Mouse (Mus musculus) lung, embryonic 14.5 days (tissue): Measurements from ENCODE around the gene Nop9. TPM values are rescaled to one million over a fixed set of nuclear protein-coding genes. Genes with fewer than 3 reads are reported as not detected.

Experiments used
- ATAC-seq: fragments of 200-750 bp; cut with Nextera tagmentation; 2 replicates; pipeline ENCODE4 v1.8.0; 2017; ENCODE audit warnings: mild to moderate bottlenecking, moderate TSS enrichment, moderate library complexity; ENCODE audit not compliant: insufficient read depth
- DNase-seq: peaks from one replicate; pipeline ENCODE4 v3.0.0-alpha.2; 2015
- H3K27ac ChIP-seq: fragments of 300-500 bp; sonication (generic); 2 replicates; pipeline ENCODE4 v1.5.1; 2014; ENCODE audit warnings: low read depth, mild to moderate bottlenecking, moderate library complexity
- H3K27me3 ChIP-seq: fragments of 300-500 bp; sonication (generic); 2 replicates; pipeline ENCODE4 v1.6.1; 2014; ENCODE audit warnings: low read length, control low read depth; ENCODE audit not compliant: insufficient read depth
- H3K36me3 ChIP-seq: fragments of 300-500 bp; sonication (generic); 2 replicates; pipeline ENCODE4 v1.6.1; 2014; ENCODE audit warnings: control low read depth; ENCODE audit not compliant: insufficient read depth
- H3K4me1 ChIP-seq: fragments of 300-500 bp; sonication (generic); 2 replicates; pipeline ENCODE4 v1.6.1; 2014; ENCODE audit warnings: antibody characterized with exemption, control low read depth; ENCODE audit not compliant: insufficient read depth
- H3K4me2 ChIP-seq: fragments of 300-500 bp; sonication (generic); 2 replicates; pipeline ENCODE4 v1.6.1; 2014; ENCODE audit warnings: mild to moderate bottlenecking
- H3K4me3 ChIP-seq: fragments of 300-500 bp; sonication (generic); 2 replicates; pipeline ENCODE4 v1.5.1; 2014; ENCODE audit warnings: low read depth, low read length
- H3K9ac ChIP-seq: fragments of 300-500 bp; sonication (generic); 2 replicates; pipeline ENCODE4 v1.6.1; 2014
- H3K9me3 ChIP-seq: fragments of 300-500 bp; sonication (generic); 2 replicates; pipeline ENCODE4 v1.6.1; 2016; ENCODE audit warnings: low read depth, low read length, control low read depth
- CTCF ChIP-seq: IDR thresholded peaks from 2 replicates; pipeline ENCODE4 v1.5.1; 2016; ENCODE audit warnings: antibody characterized with exemption, low read depth
- WGBS: fragments of 180-500 bp; shearing (Covaris S2); extraction: QIAGEN DNeasy Blood & Tissue Kit; methylation state at CpG from one replicate; pipeline ENCODE4 v1.1.7; 2014; 5-methylcytosine and 5-hydroxymethylcytosine counted together
- polyA plus RNA-seq: library from polyadenylated mRNA; unstranded; fragments of >200 nt; fragmentation: Nextera tagmentation; extraction: Ambion mirVana; gene quantifications from 2 replicates; pipeline ENCODE4 v1.2.1, GENCODE M21; 2014

Gene Nop9
- polyA plus RNA-seq, 1 experiment from 2014 or later: 50.6 TPM

DNA sequence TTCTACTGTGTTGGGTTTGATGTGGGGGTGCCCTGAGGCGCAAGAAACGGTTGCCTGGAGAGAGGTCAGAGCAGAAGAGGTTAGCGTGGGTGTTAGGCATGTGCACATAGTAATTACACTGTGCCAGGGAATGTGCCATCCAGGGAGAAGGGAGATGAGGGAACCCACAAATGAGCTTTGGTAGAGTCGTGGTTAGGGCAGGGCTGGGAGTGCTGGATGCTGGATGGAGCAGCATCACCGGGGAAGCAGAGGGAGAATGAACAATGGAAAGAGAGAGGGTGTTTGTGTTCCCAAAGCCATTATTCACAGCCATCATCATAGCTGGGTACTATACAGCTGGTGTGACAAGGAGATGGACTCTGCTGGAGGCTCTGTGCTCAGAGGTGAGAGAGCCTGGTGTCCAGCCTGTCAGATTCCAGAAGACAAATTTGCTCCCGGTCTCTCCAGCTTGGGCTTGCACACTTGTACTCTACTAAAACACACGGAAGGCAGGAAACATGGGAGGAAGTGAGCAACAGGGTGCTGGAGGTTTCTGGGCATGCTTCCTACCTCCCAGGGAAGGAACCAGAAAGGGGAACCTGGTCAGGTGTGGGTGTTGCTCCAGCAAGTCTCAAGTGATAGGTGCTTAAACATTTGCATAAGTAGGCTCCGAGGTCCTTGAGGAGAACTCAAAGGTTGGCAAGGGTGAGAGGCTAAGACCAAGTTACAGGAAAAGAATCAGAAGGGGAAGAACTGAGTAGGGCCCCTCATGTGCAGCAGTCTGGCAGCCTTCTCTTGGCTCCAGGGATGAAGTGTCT lies 17.4 kb upstream of the Nop9 start:
- H3K4me1 ChIP-seq: peaks cover 4% of the 10 kb centered on the region; the same call in 1 of the 2 replicates
- H3K9me3 ChIP-seq: no peaks in the 10 kb centered on the region
- no peaks in the 10 kb centered on the region for H3K27me3 ChIP-seq
- no peak overlapping the region for H3K4me2 ChIP-seq
- no peak for ATAC-seq
- no peaks in the 10 kb centered on the region for H3K36me3 ChIP-seq
- WGBS: 51% methylated on average over 8 of the region's 8 CpGs
- no peak overlapping the region for H3K9ac ChIP-seq
- H3K27ac ChIP-seq: 0 out of 2 replicates have a peak overlapping the region, but pooled peaks have one; percentile 4
- no peak for TF ChIP-seq CTCF
- no peak overlapping the region for H3K4me3 ChIP-seq
- DNase-seq: no peak

DNA sequence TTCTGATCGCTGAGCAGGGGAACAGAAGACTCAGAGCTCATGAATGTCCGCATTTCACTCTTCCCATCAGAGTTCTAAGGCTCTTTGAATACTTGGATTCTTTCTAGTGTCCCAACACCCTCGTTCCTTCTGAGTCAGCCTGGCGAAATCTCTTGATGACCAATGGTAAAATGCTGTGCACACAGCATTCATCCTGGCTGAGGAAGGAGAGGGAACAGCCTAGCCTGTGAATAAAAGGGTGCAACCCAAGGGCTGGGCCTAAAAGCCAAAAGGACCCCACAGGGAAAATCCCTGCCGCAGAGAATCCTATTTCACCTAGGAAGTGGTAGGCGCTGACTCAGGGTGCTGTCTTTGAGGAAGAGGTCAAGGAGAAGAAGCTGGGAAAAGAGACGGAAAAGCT lies 15.4 kb upstream of the Nop9 start:
- no peak overlapping the region for H3K9ac ChIP-seq
- 79% methylated on average over 7 of the region's 7 CpGs for WGBS
- DNase-seq (no peak), ATAC-seq (no peak)
- H3K4me1 ChIP-seq: peaks cover 4% of the 10 kb centered on the region; the same call in 1 of the 2 replicates
- H3K27me3 ChIP-seq: no peaks in the 10 kb centered on the region
- no peaks in the 10 kb centered on the region for H3K36me3 ChIP-seq
- no peak for TF ChIP-seq CTCF
- no peak overlapping the region for H3K27ac ChIP-seq
- H3K4me3 ChIP-seq: no peak overlapping the region
- no peak overlapping the region for H3K4me2 ChIP-seq
- H3K9me3 ChIP-seq: no peaks in the 10 kb centered on the region

DNA sequence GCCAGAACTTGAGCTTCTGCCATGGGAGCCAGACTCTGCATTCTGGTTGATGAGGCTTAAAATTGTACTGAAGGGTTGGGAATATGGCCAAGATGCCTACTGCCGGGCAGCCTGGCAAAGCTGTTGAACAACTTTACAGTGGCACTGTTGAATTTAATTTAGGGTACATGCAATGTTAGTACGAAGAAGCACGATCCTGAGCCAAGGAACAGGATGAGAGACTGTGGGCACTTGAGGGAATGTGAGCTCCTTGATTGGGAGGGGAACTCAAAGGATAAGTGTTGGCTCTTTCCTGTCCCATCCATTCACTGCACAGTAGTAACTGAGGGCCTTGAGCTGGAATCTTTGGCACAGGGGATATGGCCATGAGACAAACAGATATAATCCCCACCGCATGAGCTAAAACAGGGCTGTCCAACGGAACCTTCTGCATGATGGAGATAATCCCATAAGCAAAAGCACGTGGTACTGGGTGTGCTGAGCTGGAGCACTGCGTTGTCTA lies 14.9 kb upstream of the Nop9 start:
- no peak for TF ChIP-seq CTCF
- Histone ChIP-seq H3K4me1 (peaks cover 4% of the 10 kb centered on the region; the same call in 1 of the 2 replicates), H3K9ac (no peak overlapping the region), H3K9me3 (no peaks in the 10 kb centered on the region), H3K27ac (no peak overlapping the region), H3K4me3 (no peak overlapping the region), H3K4me2 (no peak overlapping the region), H3K36me3 (no peaks in the 10 kb centered on the region), H3K27me3 (no peaks in the 10 kb centered on the region)
- WGBS: 83% methylated on average over 7 of the region's 7 CpGs
- DNase-seq (no peak), ATAC-seq (no peak)

DNA sequence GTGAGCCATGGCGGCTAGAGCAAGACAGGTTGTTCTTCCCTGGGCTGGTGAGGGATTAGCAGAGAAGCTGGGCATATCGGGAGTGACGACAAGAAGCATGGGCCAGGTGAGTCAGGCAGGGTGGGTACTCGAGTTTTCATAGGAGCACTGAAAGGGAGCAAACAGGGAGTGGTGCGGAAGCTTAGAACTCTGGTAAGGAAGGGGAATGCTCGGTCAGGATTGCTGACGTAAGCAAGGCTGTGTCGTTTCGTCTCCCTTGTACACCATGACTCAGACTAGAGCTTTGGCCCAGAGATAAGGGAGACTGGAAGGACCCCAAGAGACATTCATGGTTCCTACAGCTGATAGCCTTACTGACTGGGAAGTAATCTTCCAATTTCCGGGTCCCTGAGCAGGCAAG lies 11.6 kb upstream of the Nop9 start:
- Histone ChIP-seq H3K9me3 (no peaks in the 10 kb centered on the region), H3K4me1 (no peaks in the 10 kb centered on the region), H3K9ac (no peak overlapping the region), H3K4me2 (no peak overlapping the region), H3K27ac (no peak overlapping the region), H3K36me3 (no peaks in the 10 kb centered on the region; the same call in none of the 2 replicates), H3K4me3 (no peak overlapping the region), H3K27me3 (no peaks in the 10 kb centered on the region)
- TF ChIP-seq CTCF: no peak
- no peak for DNase-seq
- WGBS: 71% methylated on average over 10 of the region's 10 CpGs
- no peak for ATAC-seq

DNA sequence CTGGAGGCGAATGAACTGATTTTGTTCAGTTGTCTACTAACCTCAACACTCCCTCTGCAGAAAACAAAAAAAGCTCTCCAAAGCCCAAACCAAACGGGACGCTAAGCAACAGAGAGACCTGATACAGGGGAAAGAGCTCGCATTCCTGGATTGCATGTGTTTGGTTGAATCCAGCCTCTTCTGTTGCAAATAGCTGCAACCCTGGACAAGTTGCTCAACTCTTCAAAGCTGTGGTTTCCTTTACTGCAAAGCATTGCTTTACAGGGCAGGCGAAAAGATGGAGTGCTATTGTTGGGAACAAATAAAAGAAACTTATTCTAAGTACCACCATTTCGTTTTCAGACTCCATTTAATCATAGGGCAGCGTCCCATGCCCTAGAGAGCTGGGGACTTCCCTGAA lies 10.6 kb upstream of the Nop9 start:
- no peaks in the 10 kb centered on the region for H3K27me3 ChIP-seq
- no peak for TF ChIP-seq CTCF
- ATAC-seq (no peak), DNase-seq (no peak)
- no peak overlapping the region for H3K9ac ChIP-seq
- 72% methylated on average over 7 of the region's 7 CpGs for WGBS
- H3K4me1 ChIP-seq: no peaks in the 10 kb centered on the region
- no peak overlapping the region for H3K4me3 ChIP-seq
- no peak overlapping the region for H3K4me2 ChIP-seq
- no peaks in the 10 kb centered on the region for H3K9me3 ChIP-seq
- no peak overlapping the region for H3K27ac ChIP-seq
- peaks cover 9% of the 10 kb centered on the region for H3K36me3 ChIP-seq

DNA sequence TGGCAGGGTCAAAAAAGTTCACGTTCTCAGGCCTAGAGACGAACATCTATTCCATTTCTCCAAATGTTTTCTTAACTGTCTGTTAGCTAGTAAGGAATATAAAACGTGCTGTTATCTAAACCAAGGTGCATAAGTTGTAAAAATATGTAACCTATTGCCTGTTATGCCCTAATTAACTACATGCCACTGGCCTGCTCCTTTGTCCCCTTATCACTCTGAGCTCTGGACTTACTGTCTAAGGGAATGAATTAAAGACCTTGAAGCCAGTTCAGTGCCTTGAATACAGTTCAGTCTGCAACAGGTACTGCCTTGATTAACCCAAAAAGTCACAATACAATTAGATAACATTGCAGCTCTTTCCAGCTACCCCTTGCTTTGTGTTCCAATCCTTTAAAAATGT lies 10.2 kb upstream of the Nop9 start:
- WGBS: 29% methylated on average over 3 of the region's 3 CpGs
- Histone ChIP-seq H3K9ac (no peak overlapping the region), H3K4me2 (no peak overlapping the region), H3K36me3 (peaks cover 13% of the 10 kb centered on the region), H3K4me3 (no peak overlapping the region), H3K27me3 (no peaks in the 10 kb centered on the region), H3K27ac (no peak overlapping the region), H3K9me3 (no peaks in the 10 kb centered on the region), H3K4me1 (no peaks in the 10 kb centered on the region)
- ATAC-seq: no peak
- TF ChIP-seq CTCF: no peak
- DNase-seq: no peak

DNA sequence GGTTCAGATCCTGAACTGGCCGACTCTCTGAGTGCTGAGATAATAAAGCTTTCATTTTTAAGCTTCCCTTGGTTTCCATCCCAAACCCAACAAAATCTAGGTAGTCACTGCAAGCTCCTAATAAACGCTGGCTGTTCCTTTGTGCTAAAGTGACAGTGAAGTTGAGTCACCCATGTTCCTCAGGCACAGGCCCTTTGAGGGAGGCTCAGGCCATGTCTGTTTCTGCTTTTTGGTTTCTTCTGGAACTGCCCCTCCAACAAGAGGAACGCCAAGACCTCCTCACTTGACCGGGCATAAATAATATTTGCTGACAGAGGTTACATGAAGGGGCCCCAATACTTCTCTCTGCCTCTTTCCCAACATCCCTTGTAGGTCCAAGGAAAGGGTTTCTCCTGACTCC lies 9.7 kb upstream of the Nop9 start:
- TF ChIP-seq CTCF: no peak
- whole genome bisulfite sequencing: 77% methylated on average over 4 of the region's 4 CpGs
- H3K4me1 ChIP-seq: no peaks in the 10 kb centered on the region

More for the DNA sequence above, 9.7 kb upstream of the Nop9 start:
- Histone ChIP-seq H3K27ac (no peak overlapping the region), H3K4me2 (no peak overlapping the region), H3K4me3 (no peak overlapping the region), H3K9me3 (no peaks in the 10 kb centered on the region), H3K36me3 (peaks cover 18% of the 10 kb centered on the region), H3K27me3 (no peaks in the 10 kb centered on the region), H3K9ac (no peak overlapping the region)
- DNase-seq: no peak
- no peak for ATAC-seq
